Mouse (Mus musculus) Muller cell, postnatal 12 days (primary cell): ENCODE data around the gene Gm20219.
"Not testable (repeated sequence)": the region's sequence is repeated elsewhere in the genome, so short reads cannot be mapped to it uniquely, and the experiment has no call there.

Experiments used
- DNase-seq: peaks from one replicate; pipeline ENCODE4 v3.0.0-alpha.2; 2015; ENCODE audit errors: inconsistent ontology term

The Gm20219 gene

GRCm38 (mm10) chr17:56512310-56512709 is 41.9 kb downstream of the Gm20219 start, which contains the start of gene Znrf4:
TSS of gene Znrf4 (minus strand) at chr17:56512431.
- DNase-seq: no peak

- no peak for DNase-seq
Observed at GRCm38 (mm10) chr17:56511707-56512090, 42.5 kb downstream of the Gm20219 start.

GRCm38 (mm10) chr17:56510970-56511706 is 43.0 kb downstream of the Gm20219 start:
- DNase-seq: no peak

GRCm38 (mm10) chr17:56510473-56510969 is 43.7 kb downstream of the Gm20219 start:
- DNase-seq: peak; percentile 31

- DNase-seq: peak; percentile 75
Observed at GRCm38 (mm10) chr17:56509707-56510472, 44.3 kb downstream of the Gm20219 start.

GRCm38 (mm10) chr17:56509021-56509640 is 45.1 kb downstream of the Gm20219 start:
- no peak for DNase-seq

- DNase-seq: peak; percentile 94
Observed at GRCm38 (mm10) chr17:56507161-56508068, 46.8 kb downstream of the Gm20219 start.

GRCm38 (mm10) chr17:56506417-56507065 is 47.6 kb downstream of the Gm20219 start:
- DNase-seq: no peak

- no peak for DNase-seq
Observed at GRCm38 (mm10) chr17:56505401-56505800, 48.8 kb downstream of the Gm20219 start.

GRCm38 (mm10) chr17:56502526-56502925 is 51.7 kb downstream of the Gm20219 start:
- DNase-seq: peak; percentile 42

- not testable (repeated sequence) for DNase-seq
Observed at GRCm38 (mm10) chr17:56501635-56502400, 52.4 kb downstream of the Gm20219 start.
